Mouse (Mus musculus): Measurements from ENCODE around the gene Ppp1r14a.

The Ppp1r14a gene

DNA sequence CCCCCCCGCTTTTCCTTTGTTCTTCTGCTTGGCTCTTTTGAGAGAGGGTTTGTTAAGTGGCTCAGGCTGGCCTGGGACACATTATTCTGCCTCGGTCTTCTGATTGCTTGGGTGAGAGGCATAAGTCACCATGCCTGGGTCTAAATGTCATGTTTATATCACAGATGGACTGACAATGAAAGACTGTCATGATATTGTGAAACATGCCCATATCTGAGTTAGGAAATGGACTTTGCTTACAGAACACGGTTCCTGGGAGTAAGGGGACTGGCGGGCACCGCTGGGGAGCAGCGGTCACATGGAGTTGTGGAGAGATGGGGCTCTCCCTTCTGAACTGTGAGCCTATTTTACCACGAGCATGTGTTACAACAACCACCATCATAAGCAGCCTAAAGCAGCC lies 45.0 kb downstream of the Ppp1r14a start:
- DNase-seq (ENCODE audit: low spot score), result no peak

DNA sequence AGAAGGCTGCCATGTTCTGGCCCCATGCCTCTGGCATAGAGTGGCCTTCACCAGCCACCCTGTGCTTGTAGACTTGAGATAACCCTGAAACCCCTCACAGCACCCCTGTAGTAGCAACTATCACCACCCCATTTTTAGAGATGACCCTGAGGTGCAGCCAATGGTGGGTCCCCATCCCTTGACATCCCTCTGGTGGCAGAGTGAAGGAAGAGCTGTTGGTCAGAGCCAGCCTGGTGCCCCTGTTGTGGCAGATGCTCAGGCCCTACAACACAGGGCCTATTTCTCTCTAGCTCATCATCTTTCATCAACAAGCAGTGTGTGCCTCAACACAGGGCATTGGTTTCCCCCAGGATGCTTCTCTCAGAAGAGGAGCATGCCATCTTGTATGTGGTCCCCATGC lies 46.2 kb downstream of the Ppp1r14a start:
- DNase-seq (ENCODE audit: low spot score), result no peak

DNA sequence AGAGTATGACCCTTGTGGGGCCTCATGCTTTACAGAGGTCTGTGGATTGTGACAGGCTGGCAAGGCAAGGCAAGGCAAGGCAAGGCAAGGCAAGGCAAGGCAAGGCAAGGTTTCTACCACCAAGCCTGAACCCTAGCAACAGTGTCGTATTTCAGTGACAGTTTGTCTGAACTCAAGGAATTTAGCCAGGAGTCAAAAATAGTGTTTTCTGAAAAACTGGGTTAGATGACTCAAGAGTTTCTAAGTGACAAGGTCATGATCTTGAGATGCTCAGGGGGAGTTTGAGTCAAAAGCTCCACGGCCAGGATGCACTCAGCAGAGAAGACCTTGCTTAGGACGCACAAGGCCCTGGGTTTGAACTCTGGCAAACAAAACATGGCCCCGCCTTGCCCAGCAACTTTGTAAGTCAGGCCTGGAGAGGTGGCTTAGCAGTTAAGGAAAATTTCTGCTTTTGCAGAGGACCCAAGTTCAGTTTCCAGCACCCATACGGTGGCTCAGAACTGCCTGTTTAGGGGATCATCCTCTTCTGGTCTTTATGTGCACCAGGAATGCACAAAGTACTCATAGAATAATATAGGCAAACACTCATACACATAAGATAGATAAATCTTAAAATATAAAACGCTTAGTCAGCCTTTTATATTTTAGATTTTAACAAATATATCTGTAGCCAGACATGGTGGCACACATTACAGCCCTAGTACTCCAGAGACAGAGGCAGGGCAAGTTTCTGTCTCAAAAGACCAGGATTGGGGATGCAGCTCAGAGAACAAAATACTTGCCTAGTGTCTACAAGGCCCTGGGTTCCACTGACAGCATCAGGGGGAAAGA lies 46.9 kb downstream of the Ppp1r14a start:
- no peak for DNase-seq (ENCODE audit: low spot score)

DNA sequence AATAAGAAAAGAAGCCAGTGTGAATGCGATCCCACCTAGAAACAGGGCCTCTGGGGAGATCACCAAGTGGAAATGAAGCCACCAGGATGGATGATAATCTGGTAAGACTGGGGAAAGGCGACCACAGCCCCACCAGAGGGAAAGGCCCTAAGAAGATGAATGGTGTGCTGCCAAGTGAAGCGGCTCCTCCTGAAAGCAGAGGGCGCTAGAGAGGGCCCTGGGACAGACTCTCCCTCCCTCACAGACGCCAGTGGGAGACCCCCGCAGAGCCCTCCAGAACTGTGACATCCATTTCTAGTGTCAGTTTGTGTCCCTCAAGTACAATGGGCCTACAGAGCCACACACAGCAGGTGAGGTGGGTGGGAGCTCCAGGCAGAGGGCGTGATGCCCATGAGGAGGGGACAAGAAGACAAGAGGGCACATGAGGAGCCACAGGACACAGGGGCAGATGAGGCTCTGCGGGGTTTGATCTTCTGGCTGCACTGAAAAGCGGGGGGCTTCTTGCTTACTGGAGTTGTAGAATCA lies 47.7 kb downstream of the Ppp1r14a start:
- DNase-seq (ENCODE audit: low spot score), result no peak

DNA sequence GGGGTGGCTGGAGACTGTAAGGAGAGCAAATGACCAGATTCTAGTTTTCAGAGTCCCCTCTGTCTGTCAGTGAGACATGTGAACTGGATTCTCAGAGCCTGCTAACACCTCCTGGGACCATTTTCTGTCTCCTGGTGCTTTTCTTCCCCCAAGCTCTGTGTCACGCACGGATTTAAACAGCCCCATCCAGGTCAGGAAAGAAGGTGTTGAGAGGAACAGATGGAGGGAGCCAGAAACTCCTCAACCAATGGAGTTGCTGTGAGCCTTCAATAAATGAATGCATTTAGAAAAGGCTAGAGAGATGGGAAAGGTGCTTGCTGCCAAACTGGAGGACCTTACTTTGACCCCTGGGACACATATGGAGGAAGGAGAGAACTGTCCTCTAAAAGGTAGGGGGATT lies 48.7 kb downstream of the Ppp1r14a start:
- DNase-seq (ENCODE audit: low spot score), result no peak

DNA sequence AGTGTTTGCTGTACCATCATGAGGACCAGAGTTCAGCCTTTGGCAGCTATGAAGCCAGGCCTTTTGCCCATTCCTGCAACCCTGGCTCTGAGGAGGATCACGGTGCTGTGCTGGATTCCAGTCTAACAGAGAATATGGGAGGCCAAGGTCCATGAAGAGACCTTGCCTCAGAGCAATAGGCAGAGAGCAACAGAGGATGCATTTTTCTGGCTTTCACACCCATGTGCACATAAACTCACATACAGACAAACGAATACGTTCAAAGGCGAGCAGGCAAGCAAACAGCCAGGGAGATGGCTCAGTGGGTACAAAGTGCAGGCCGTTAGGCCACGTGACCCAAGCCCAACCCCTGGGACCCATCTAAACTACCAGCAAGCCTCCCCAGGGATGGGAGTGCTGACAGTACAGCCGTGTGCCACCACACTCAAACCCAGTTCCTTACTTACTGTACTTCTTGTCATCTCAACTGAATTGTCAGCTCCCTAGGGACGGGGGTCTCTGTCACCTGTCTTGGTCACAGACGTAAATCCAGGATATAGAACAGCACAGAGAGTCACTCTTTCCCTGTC lies 49.3 kb downstream of the Ppp1r14a start:
- no peak for DNase-seq (ENCODE audit: low spot score)

DNA sequence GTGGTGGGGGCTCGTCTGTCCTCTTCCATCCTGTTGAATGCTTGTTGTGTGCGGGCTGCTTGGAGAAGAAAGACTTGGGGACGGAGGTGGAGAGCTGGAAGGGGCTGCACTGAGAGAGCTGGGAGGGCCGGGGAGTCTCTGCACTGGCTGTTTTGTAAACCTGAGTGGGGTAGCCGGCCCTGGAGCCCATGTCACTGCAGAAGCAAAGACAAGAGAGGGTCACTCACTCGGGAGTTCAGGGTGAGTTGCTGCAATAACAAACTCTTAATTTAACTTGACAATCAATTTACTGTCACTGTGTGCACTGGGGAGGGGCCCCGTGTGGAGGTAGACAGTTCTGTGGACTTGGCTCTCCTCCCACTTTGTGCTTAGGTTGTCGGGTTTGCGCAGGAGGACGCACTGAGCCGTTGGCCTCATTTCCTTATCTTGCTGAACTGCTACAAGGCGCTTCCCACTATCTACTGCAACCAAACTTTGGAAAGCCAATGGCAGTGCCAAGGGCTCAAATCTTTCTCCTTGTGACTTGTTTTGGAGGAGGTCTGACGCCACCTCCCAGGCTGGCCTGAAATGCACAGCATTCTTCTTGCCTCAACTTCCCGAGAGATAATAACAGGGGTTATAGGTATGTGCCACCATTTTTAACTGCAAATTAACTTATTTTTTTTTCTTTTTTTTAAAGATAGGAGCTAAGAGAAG lies 50.0 kb downstream of the Ppp1r14a start:
- DNase-seq (ENCODE audit: low spot score), result no peak

DNA sequence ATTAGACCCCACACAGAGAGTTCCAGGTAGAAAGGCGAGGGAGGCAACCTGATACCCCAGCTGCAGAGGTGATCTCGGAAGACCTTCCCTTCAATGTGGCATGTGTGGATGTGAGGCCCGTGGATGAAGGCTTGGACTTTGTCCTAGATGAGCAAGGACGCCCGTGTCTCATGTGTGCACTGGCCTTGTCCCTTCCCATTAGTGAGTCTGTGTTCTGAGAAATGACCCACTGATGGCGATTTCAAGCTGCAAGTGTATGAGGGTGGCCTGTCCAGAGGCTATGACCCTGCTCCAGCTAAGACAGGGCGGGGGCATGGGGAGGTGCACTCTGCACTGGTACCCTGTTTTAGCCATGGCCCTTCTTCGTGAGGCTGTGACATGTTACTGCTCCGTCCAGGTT lies 51.1 kb downstream of the Ppp1r14a start:
- DNase-seq (ENCODE audit: low spot score), result no peak

DNA sequence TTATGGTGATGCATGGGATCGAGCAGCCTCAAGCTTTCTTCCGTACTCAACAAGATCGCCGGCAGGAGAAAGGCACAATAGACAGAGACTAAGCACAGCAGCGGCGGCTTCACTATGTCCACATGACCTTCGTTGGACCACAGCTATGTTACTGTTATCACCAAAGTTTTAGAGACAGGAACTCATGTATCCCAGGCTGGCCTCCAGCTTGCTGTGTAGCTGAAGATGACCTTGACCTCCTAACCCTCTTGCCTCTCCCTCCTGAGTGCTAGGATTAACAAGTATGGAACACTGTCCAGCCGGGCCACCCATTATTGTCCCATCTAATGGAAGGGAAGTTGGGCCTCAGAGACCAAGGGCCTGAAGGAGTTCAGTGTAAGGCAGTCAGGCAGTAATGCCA lies 51.7 kb downstream of the Ppp1r14a start:
- DNase-seq (ENCODE audit: low spot score), result no peak

DNA sequence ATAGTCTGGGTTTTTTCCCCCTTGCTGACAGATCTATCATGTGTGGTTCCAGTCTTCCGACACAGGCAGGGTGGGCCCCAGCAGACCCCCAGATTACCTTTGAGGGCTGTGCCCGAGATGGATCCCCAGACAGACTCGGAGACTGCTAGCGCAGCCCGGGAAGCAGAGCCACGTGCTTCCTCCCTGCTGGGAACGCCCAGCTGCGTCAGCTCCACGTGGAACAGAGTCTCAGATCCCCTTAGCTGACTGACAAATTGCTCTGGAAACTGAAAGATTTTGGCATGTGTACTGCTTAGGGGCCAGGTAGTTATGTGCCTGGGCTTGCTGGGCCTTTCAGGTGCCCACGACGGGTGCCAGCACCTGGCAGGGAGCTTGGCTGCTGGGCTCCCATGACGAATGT lies 52.6 kb downstream of the Ppp1r14a start:
- DNase-seq (ENCODE audit: low spot score), result no peak

DNA sequence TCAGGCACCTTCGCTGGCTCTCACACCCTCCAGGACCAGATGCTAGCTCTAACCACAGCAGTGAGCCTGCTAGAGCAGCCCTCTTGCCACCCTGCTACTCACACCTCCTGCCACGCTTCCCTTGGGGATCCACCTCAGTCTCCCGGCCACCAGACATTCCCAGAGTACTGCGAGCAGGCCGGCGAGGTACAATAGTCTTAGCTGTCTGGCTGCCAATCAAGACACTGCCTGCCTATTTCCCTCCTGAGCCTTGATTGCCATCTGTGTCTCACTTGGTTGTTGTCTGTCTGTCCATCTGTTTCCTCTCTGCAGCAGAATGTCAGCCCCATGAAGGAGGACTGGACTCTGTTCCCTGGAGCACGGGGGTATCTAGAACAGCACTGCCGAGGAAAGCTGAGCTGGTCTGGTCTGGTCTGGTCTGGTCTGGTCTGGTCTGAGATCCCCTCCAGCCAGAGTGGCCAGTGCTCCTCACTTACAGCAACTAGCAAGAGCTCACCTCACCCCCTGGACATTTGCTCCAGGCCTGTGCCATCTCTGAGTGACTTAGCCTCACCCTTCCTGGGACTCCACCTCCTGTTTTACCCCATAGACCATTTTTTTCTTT lies 53.5 kb downstream of the Ppp1r14a start:
- no peak for DNase-seq (ENCODE audit: low spot score)

Measured in lung, postnatal 25 days (tissue).